Comparison of ENCODE assay signal across 8 mouse cellular contexts in the genomic region with DNA sequence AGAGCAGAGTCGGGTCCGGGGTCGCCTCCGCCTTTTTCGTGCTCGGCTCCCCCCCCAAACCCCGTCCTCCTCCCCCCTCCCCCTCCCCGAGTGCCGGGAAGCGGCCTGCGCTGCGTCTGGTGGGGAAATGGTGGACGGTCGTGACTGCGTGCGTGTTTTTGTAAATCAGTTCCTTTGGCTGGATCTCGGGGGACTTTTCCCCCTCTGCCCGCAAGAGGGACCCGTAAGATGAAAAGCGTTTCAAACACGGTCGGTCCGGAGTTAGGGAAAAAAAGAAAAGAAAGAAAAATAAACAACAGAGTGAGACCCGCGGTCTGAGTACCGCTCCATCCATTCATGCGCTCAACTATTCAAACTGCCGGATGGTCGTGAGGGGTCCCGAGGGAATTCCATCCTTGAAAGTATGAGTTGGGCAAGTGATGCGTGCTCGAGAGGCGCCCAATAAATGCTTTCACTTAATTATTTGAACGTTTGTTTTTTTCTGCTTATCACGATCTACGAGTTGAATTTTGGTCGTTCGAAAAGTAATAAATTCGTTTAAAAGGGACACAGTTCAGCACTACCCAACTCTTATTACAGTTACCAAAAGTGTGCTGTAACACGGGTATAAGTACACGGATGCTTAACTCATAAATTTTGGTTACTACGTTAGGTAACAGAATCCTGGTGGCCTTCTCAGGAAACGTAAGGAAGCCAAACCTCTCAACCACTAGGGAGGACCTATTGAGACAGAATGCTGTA. TPM values are rescaled to one million over a fixed set of nuclear protein-coding genes. Genes with fewer than 3 reads are reported as not detected.
DNase-seq lines count a peak whose midpoint lies in the region; ATAC-seq and TF ChIP-seq lines count a peak whose summit lies in the region.

No protein-coding gene starts in this region.

- peak overlapping the region; percentile 88 for H3K27ac ChIP-seq in heart, embryonic 11.5 days (ENCODE audit: low read depth, low read length)
- H3K27ac ChIP-seq in hindbrain, embryonic 15.5 days (replicated peaks), result peak overlapping the region; percentile 95
- peak overlapping the region; percentile 84 for H3K27ac ChIP-seq in midbrain, embryonic 11.5 days (ENCODE audit: low read depth, low read length)

- H3K9me3 ChIP-seq in heart, embryonic 11.5 days (replicated peaks; ENCODE audit: control insufficient read depth, low read length), result no peaks in the 10 kb centered on the region
- H3K9me3 ChIP-seq in hindbrain, embryonic 15.5 days, result no peaks in the 10 kb centered on the region
- H3K9me3 ChIP-seq in midbrain, embryonic 11.5 days (ENCODE audit: control insufficient read depth, low read length), result no peaks in the 10 kb centered on the region

- H3K4me1 ChIP-seq in heart, embryonic 11.5 days (ENCODE audit: control insufficient read depth, insufficient read depth, low read length), result no peaks in the 10 kb centered on the region
- H3K4me1 ChIP-seq in hindbrain, embryonic 15.5 days (replicated peaks), result peaks cover 17% of the 10 kb centered on the region; the same call in 1 of the 2 replicates
- H3K4me1 ChIP-seq in midbrain, embryonic 11.5 days (ENCODE audit: control insufficient read depth, insufficient read depth, low read length), result 0 out of 2 replicates have a peak, but pooled peaks cover 5% of the 10 kb centered on the region

- no peaks in the 10 kb centered on the region for H3K27me3 ChIP-seq in heart, embryonic 11.5 days (ENCODE audit: control insufficient read depth, insufficient read depth, low read length)
- H3K27me3 ChIP-seq in C2C12 (ENCODE audit: control insufficient read depth, insufficient read depth, insufficient read length), result no peaks in the 10 kb centered on the region
- H3K27me3 ChIP-seq in hindbrain, embryonic 15.5 days, result no peaks in the 10 kb centered on the region
- H3K27me3 ChIP-seq in midbrain, embryonic 11.5 days (ENCODE audit: control insufficient read depth, insufficient read depth, low read length), result no peaks in the 10 kb centered on the region

- H3K4me2 ChIP-seq in heart, embryonic 11.5 days, result peak overlapping the region; percentile 58
- peak overlapping the region; percentile 55 for H3K4me2 ChIP-seq in hindbrain, embryonic 15.5 days
- peak overlapping the region; percentile 43 for H3K4me2 ChIP-seq in midbrain, embryonic 11.5 days

- peak overlapping the region; percentile 54 for H3K4me3 ChIP-seq in heart, embryonic 11.5 days (ENCODE audit: low read depth, low read length)
- H3K4me3 ChIP-seq in C2C12 (ENCODE audit: insufficient read depth, poor library complexity, severe bottlenecking), result peak overlapping the region; percentile 48
- H3K4me3 ChIP-seq in hindbrain, embryonic 15.5 days, result peak overlapping the region; percentile 55
- peak overlapping the region; percentile 48 for H3K4me3 ChIP-seq in midbrain, embryonic 11.5 days (ENCODE audit: low read depth, low read length)

- H3K36me3 ChIP-seq in heart, embryonic 11.5 days (ENCODE audit: control insufficient read depth, insufficient read depth, low read length), result no peaks in the 10 kb centered on the region
- peaks cover 6% of the 10 kb centered on the region for H3K36me3 ChIP-seq in C2C12 (ENCODE audit: control insufficient read depth, insufficient read depth)
- no peaks in the 10 kb centered on the region for H3K36me3 ChIP-seq in hindbrain, embryonic 15.5 days
- no peaks in the 10 kb centered on the region for H3K36me3 ChIP-seq in midbrain, embryonic 11.5 days (ENCODE audit: control insufficient read depth, insufficient read depth, low read length)

- TF ChIP-seq CTCF in C2C12 (IDR thresholded peaks at IDR 0.05; ENCODE audit: control insufficient read depth, insufficient read depth, insufficient read length), result no peak

- WGBS in heart, embryonic 11.5 days (ENCODE audit: insufficient replicate concordance), result 11% methylated on average over 43 of the region's 43 CpGs
- WGBS in hindbrain, embryonic 15.5 days, result 14% methylated on average over 42 of the region's 43 CpGs
- 21% methylated on average over 42 of the region's 43 CpGs for WGBS in midbrain, embryonic 11.5 days

- DNase-seq in heart, postnatal 25 days (ENCODE audit: low spot score), result no peak
- peak; percentile 86 for DNase-seq in midbrain, embryonic 11.5 days (ENCODE audit: low spot score, missing footprints)
- DNase-seq in gastrocnemius, adult 18-20 months (ENCODE audit: low spot score), result no peak
- DNase-seq in cerebellum, postnatal 36 days, result no peak

- H3K79me3 ChIP-seq in C2C12 (ENCODE audit: low read depth), result peaks cover 38% of the 10 kb centered on the region

- H3K79me2 ChIP-seq in C2C12 (ENCODE audit: control insufficient read depth, insufficient read depth), result peaks cover 55% of the 10 kb centered on the region

- peak; percentile 81 for ATAC-seq in heart, embryonic 11.5 days (replicated peaks; ENCODE audit: insufficient number of reproducible peaks, low FRiP score, low TSS enrichment)
- peak; percentile 43 for ATAC-seq in common myeloid progenitor, adult 5-6 weeks (replicated peaks; ENCODE audit: low read depth, poor library complexity, severe bottlenecking)
- ATAC-seq in hindbrain, embryonic 15.5 days (ENCODE audit: low FRiP score, low read depth), result peak; percentile 84
- ATAC-seq in midbrain, embryonic 11.5 days (ENCODE audit: low FRiP score), result peak; percentile 88

- intact Hi-C loops in heart, postnatal 25 days (cut with DNase I), result no loop called here

- peak overlapping the region; percentile 67 for H3ac ChIP-seq in C2C12 (ENCODE audit: control insufficient read depth, insufficient read length, low read depth)

- H3K9ac ChIP-seq in heart, embryonic 11.5 days (ENCODE audit: low read depth, low read length), result peak overlapping the region; percentile 83
- H3K9ac ChIP-seq in hindbrain, embryonic 15.5 days, result peak overlapping the region; percentile 54
- peak overlapping the region; percentile 54 for H3K9ac ChIP-seq in midbrain, embryonic 11.5 days (ENCODE audit: low read length)

TF ChIP-seq in C2C12, 6 proteins besides CTCF, POLR2A, EP300 and RAD21:
- TF ChIP-seq USF1 (IDR thresholded peaks at IDR 0.05; ENCODE audit: low read depth), result no peak
- no peak for TF ChIP-seq FOSL1 (IDR thresholded peaks at IDR 0.05; ENCODE audit: insufficient read depth, low read length, poor library complexity, severe bottlenecking)
- no peak for TF ChIP-seq MYOG (IDR thresholded peaks at IDR 0.05; ENCODE audit: control insufficient read depth, extremely low read depth, insufficient read length)
- no peak for TF ChIP-seq MYOD1 (IDR thresholded peaks at IDR 0.05; ENCODE audit: control insufficient read depth, insufficient read length, low read depth)
- no peak for TF ChIP-seq CEBPB (IDR thresholded peaks at IDR 0.05; ENCODE audit: low read depth)
- TF ChIP-seq MAX (IDR thresholded peaks at IDR 0.05), result no peak

RNA-seq across cellular contexts. Expression of a gene that starts 0.6 kb away (rescaled TPM):
- polyA plus RNA-seq in heart, embryonic 11.5 days (2014; fragmentation: Nextera tagmentation; extraction: Ambion mirVana), result 83.0 and 125 TPM in 2 replicates
- 10 to 100 TPM; 61.4 to 75.0 TPM for total RNA-seq in heart, postnatal 25 days (2021)
- polyA plus RNA-seq in C2C12 (2012; fragmentation: generic; extraction: Trizol), result 26.2 TPM
- 169 and 185 TPM in 2 replicates for total RNA-seq in common myeloid progenitor, adult 5-6 weeks (2017)
- polyA plus RNA-seq in hindbrain, embryonic 15.5 days (2015; fragmentation: Nextera tagmentation; extraction: Ambion mirVana), result 139 and 141 TPM in 2 replicates
- 179 and 184 TPM in 2 replicates for polyA plus RNA-seq in midbrain, embryonic 11.5 days (2014; fragmentation: Nextera tagmentation; extraction: Ambion mirVana)
- total RNA-seq in gastrocnemius, adult 18-20 months (2021), result 10 to 100 TPM; 45.6 to 53.7 TPM

RNA-seq across cellular contexts. Expression of a gene that starts 0.6 kb away (rescaled TPM):
- 3.7 TPM in 2 replicates for polyA plus RNA-seq in heart, embryonic 11.5 days (2014; fragmentation: Nextera tagmentation; extraction: Ambion mirVana)
- 1 to 10 TPM; 1.6 to 2.1 TPM for total RNA-seq in heart, postnatal 25 days (2021)
- 6.4 TPM for polyA plus RNA-seq in C2C12 (2012; fragmentation: generic; extraction: Trizol)
- 7.4 and 9.5 TPM in 2 replicates for total RNA-seq in common myeloid progenitor, adult 5-6 weeks (2017)
- 3.1 and 5.0 TPM in 2 replicates for polyA plus RNA-seq in hindbrain, embryonic 15.5 days (2015; fragmentation: Nextera tagmentation; extraction: Ambion mirVana)
- 3.5 and 4.7 TPM in 2 replicates for polyA plus RNA-seq in midbrain, embryonic 11.5 days (2014; fragmentation: Nextera tagmentation; extraction: Ambion mirVana)
- total RNA-seq in gastrocnemius, adult 18-20 months (2021), result 1 to 10 TPM; 2.0 to 2.2 TPM

RNA-seq across cellular contexts. Expression of a gene that starts 16.1 kb away (rescaled TPM):
- polyA plus RNA-seq in heart, embryonic 11.5 days (2014; fragmentation: Nextera tagmentation; extraction: Ambion mirVana), result 303 TPM in 2 replicates
- total RNA-seq in heart, postnatal 25 days (2021), result 100 to 1,000 TPM; 103 to 104 TPM
- polyA plus RNA-seq in C2C12 (2012; fragmentation: generic; extraction: Trizol), result 1,745 TPM
- 6,063 and 10,653 TPM in 2 replicates for total RNA-seq in common myeloid progenitor, adult 5-6 weeks (2017)
- 159 and 198 TPM in 2 replicates for polyA plus RNA-seq in hindbrain, embryonic 15.5 days (2015; fragmentation: Nextera tagmentation; extraction: Ambion mirVana)
- 292 and 298 TPM in 2 replicates for polyA plus RNA-seq in midbrain, embryonic 11.5 days (2014; fragmentation: Nextera tagmentation; extraction: Ambion mirVana)
- total RNA-seq in gastrocnemius, adult 18-20 months (2021), result 100 to 1,000 TPM; 125 to 133 TPM

RNA-seq across cellular contexts. Expression of a gene that starts 18.2 kb away (rescaled TPM):
- polyA plus RNA-seq in heart, embryonic 11.5 days (2014; fragmentation: Nextera tagmentation; extraction: Ambion mirVana), result 1.4 and 2.1 TPM in 2 replicates
- 1 to 10 TPM; 1.0 to 1.1 TPM for total RNA-seq in heart, postnatal 25 days (2021)
- polyA plus RNA-seq in C2C12 (2012; fragmentation: generic; extraction: Trizol), result not detected
- 84.5 and 111 TPM in 2 replicates for total RNA-seq in common myeloid progenitor, adult 5-6 weeks (2017)
- polyA plus RNA-seq in hindbrain, embryonic 15.5 days (2015; fragmentation: Nextera tagmentation; extraction: Ambion mirVana), result 0.47 and 0.51 TPM in 2 replicates
- polyA plus RNA-seq in midbrain, embryonic 11.5 days (2014; fragmentation: Nextera tagmentation; extraction: Ambion mirVana), result 0.92 and 2.1 TPM in 2 replicates
- under 1 TPM; 0.23 to 0.43 TPM for total RNA-seq in gastrocnemius, adult 18-20 months (2021)

RNA-seq across cellular contexts. Expression of a gene that starts 59.9 kb away (rescaled TPM):
- 79.3 and 82.1 TPM in 2 replicates for polyA plus RNA-seq in heart, embryonic 11.5 days (2014; fragmentation: Nextera tagmentation; extraction: Ambion mirVana)
- total RNA-seq in heart, postnatal 25 days (2021), result 10 to 100 TPM; 22.6 to 24.7 TPM
- 44.6 TPM for polyA plus RNA-seq in C2C12 (2012; fragmentation: generic; extraction: Trizol)
- 154 and 173 TPM in 2 replicates for total RNA-seq in common myeloid progenitor, adult 5-6 weeks (2017)
- polyA plus RNA-seq in hindbrain, embryonic 15.5 days (2015; fragmentation: Nextera tagmentation; extraction: Ambion mirVana), result 44.1 and 47.7 TPM in 2 replicates
- polyA plus RNA-seq in midbrain, embryonic 11.5 days (2014; fragmentation: Nextera tagmentation; extraction: Ambion mirVana), result 71.6 and 79.4 TPM in 2 replicates
- total RNA-seq in gastrocnemius, adult 18-20 months (2021), result 10 to 100 TPM; 10.1 to 12.5 TPM
